Mouse (Mus musculus) 3134 (cell line): Measurements from ENCODE around the gene Rtel1.

ENCODE experiments used
- DNase-seq: peaks from one replicate; pipeline ENCODE4 v3.0.0-alpha.2; 2011; ENCODE audit warnings: low spot score; ENCODE audit not compliant: insufficient read length; ENCODE audit errors: extremely low read depth

The Rtel1 gene

DNA sequence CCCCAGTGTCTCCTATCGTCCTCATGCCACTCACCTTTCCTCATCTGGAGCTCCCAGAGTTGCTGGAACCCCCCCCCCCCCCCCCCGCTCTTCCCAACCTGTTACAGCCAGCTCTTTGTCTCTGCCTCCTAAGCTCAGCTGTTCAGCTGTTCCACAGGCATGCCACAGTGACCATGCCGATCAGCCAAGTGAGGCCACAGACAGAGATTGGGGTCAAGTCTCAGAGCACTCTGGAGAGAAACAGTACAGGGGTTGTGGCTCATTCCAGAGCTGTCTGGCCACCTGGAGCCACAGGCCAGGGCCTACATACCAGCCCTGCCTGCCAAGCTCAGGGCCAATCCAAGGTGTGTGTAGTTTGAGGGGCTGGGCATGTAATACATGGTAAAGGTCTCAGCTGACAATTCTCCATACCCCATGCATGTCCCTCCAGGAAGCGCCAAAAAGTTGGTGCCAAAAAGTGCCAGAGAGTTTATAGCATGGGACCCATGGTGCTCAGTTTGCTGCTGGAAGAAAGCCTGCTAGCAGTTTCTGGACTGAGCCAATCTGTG, 67.2 kb downstream of the Rtel1 start:
- DNase-seq: no peak

DNA sequence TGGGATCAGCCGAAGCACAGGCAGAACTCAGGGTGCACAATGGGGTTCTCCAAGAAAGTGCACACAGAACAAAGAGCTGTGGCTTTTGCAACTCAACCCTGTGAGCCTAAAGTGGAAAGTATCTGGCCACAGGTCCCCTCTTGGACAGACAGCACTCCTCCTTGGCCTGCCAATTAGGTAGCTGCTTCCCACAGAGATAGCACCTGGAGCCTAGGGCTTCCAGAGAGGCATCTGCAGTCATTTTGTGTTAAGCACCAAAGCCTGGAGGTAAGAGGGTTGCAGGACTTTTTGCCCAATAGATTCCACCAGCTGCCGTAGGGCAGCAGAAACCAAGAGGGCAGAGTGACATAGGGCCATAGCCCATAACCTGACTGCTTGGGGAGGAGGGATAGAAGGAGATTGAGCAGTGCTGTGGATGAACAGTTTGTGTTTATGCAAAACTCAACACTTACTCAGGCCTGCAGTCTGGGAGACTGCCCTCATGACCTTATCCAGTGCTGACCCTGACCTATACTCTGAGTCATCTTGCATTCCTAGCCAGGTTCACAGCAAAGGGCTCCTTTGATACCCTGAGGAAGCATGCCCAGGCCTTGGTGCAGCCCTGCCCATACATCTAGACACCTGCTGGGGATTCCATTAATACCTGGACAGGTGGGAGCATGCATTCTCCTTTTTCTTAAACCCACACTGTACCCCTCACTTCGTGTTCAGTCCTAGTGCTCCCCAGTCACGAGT, 70.8 kb downstream of the Rtel1 start:
- no peak for DNase-seq

DNA sequence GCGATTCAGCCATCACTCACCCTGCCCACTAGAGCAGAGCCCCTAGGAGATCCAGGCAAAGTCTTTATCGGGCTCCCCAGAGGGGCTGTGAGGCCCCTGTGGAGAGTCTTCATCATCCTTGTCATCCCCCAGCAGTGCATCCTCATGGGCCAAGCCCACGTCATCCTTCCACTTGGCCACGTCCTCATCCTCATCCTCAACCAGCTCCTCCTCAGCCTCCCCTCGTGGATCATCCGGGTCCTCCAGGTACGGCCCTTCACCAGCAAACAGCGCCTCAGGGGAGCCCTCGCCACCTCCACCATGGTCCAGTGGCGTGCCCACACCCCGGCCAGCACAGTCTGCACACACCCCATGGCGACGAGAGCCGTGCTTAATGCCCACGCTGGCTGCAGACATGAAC, 71.5 kb downstream of the Rtel1 start:
- DNase-seq: no peak

DNA sequence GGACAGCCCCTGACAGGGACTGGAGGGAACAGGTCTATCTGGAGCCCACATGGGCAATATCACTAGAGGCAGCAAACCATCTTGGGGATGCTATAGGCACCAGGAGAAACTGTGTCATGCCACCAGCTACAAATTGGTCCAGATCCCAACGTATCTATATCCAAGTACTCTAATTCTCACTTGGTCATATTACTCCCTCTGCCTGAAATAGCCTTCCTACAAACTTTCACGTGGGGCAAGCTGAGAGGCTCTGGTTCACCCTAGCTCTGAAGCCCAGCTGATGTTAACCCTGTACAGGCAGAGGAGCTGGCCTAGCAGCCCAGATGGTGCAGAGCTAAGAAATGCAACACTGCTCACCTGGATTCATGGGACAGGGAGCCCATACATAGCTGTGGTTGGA, 72.0 kb downstream of the Rtel1 start:
- DNase-seq: no peak

DNA sequence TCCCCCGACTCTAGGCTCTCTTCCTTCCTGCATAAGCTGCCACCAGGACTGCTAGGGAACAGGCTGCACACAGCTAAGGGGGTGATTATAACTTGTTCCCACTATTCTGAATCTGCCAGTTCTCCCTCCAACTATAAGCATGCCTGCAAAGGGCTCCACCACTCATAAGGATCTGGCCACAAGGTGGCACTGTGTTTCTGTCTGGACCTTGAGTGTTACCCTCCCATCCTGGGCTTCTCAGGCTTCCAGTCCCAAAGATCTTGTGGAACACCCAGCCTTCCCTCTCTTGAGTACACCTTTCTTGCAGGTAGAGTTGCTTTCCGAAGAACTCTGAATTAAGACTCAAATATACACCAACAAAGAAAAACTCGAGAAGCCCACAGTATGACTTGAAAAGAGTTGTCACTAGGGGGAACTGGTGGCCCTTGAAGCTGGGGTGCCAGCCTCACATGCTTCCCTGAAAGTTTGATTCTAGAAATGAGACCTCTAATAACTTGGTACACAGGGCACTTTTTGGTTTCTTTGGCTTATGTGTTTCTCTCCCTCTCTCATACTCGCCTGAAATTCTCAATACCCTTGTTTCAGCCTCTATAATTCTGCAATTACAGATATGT, 73.2 kb downstream of the Rtel1 start:
- DNase-seq: no peak

DNA sequence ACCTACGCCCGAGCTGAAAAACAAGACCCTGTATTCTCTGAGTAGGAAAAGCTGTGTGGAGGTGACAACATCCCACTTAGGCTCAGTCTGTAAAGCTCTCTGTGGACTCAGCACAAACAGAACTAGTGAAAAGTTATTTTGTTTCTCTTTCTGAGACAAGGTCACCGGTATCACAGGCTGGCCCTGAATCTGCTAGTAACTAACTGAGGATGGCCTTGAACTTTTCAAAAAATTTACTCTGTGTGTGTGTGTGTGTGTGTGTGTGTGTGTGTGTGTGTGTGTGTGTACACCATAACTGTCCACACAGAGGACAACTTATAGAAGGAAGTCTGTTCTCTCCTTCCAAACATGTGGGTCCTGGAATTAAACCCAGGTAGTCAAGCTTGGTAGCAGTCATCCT, 74.5 kb downstream of the Rtel1 start:
- no peak for DNase-seq

DNA sequence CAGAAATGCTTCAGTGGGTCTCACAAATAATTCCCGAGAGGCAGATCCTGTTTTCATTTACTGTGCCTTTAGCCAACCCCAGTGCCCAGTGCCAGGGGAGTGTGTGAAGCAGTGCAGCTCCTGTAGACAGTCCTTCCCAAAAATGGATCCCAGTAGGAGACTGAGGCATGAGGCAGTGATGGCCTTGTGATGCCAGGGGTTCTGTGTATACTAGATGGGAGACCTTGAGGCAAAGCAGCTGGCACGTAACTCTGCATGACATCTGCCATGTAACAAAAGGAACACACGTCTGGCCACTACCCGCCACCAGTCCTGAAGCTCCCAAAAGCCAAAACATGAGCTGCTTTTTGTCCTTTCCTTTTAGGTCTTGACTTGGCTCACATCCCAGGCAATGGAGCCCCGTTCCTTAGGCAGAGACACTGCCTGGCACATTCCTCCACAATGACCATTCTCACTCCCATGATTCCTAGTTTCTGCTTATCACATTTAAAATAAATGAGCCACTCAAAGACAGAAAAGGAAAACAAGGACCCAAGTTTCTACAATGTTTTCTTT, 77.7 kb downstream of the Rtel1 start:
- no peak for DNase-seq

DNA sequence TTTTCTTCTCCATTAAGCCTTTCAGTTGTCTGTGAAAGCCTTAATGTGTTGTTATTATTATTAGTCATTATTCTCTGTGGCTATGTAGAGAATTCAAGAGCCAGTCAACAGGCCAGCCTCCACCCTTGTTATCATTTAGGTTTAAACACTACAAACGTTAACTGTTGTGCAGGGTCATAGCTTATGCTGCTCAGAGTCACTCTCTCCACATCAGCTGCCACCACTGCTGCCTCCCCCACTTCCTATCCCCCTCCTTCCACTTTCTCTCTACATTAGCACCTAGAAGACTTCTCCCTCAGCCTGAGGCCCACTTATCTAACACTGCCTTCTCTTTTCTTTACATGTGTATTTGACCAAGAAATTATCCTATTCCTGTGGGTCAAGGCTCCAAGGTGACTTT, 82.0 kb downstream of the Rtel1 start:
- no peak for DNase-seq

DNA sequence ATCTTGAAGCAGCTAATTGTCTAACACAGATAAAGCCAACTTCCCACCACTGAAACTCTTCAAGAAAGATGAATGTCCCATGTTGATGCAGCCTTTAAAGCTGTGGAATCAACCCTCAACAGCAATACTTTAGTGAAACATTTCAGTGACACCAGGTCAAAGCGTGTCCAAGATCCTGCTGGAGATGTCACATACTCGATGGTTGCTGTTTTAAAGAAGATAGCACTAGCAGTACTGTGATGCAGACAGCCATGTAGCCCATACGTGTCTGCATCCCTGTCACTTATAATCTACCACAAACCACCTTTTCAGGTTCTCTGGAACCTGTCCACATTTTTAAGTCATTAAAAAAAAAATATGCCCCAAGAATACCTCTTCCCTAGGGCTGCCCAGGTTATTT, 84.2 kb downstream of the Rtel1 start:
- no peak for DNase-seq
